Comparison of ENCODE assay signal across 25 mouse cellular contexts in the genomic region with DNA sequence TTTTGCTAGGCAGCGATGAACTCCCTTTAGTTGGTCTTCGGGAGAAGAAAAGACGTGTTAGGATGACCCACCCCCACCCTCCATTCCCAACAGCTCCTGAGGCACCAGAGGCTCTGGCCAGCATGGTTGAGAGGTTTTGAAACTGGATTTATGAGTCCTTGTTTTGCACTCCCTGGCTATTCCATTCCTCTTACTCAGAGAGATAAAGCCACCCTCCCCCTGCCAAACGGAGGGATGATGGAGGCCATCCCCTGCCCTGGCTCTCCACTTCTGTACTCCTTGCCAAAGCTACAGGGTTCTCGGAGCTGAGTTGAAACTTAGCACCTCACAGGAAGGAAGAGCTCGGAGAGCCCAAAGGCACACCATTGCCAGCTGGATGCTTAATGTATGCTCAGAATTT. TPM values are rescaled to one million over a fixed set of nuclear protein-coding genes. Genes with fewer than 3 reads are reported as not detected.
DNase-seq lines count a peak whose midpoint lies in the region; ATAC-seq lines count a peak whose summit lies in the region.
"Had no signal": no experiment of that assay in that cellular context is flagged by ENCODE, and none has a peak within 500 bp of the region (broad histone marks: within the 10 kb centered on the region; RNA-seq: fewer than 3 reads in every experiment).

No protein-coding gene starts in this region.

- H3K4me1 ChIP-seq in kidney, embryonic 16.5 days (ENCODE audit: insufficient read depth, low read length) = no peaks in the 10 kb centered on the region
- H3K4me1 ChIP-seq: embryonic facial prominence, embryonic 12.5 days; heart, embryonic 13.5 days had no signal

- no peak overlapping the region for H3K9ac ChIP-seq in kidney, embryonic 16.5 days (replicated peaks; ENCODE audit: low read length)
- H3K9ac ChIP-seq: embryonic facial prominence, embryonic 12.5 days; heart, embryonic 13.5 days had no signal

- H3K36me3 ChIP-seq in kidney, embryonic 16.5 days (ENCODE audit: insufficient read depth, low read length) = no peaks in the 10 kb centered on the region
- H3K36me3 ChIP-seq: embryonic facial prominence, embryonic 12.5 days; heart, embryonic 13.5 days; hindbrain, embryonic 10.5 days had no signal

- no peak overlapping the region for H3K27ac ChIP-seq in kidney, embryonic 16.5 days (ENCODE audit: low read length)
- H3K27ac ChIP-seq: embryonic facial prominence, embryonic 12.5 days; heart, embryonic 13.5 days; hindbrain, embryonic 10.5 days; hindbrain, postnatal 0 days had no signal

- 31% methylated on average over 6 of the region's 6 CpGs for whole genome bisulfite sequencing in kidney, embryonic 16.5 days

- no peaks in the 10 kb centered on the region for H3K27me3 ChIP-seq in kidney, embryonic 16.5 days (ENCODE audit: insufficient read depth, low read length)
- H3K27me3 ChIP-seq: embryonic facial prominence, embryonic 12.5 days had no signal

- H3K4me3 ChIP-seq in kidney, embryonic 16.5 days (ENCODE audit: low read length) = no peak overlapping the region
- H3K4me3 ChIP-seq: embryonic facial prominence, embryonic 12.5 days; erythroblast, embryonic 14.5 days; heart, embryonic 13.5 days; hindbrain, embryonic 10.5 days; megakaryocyte, embryonic 14.5 days had no signal

- no peaks in the 10 kb centered on the region for H3K9me3 ChIP-seq in kidney, embryonic 16.5 days (ENCODE audit: low read length)
- H3K9me3 ChIP-seq: embryonic facial prominence, embryonic 12.5 days; heart, embryonic 13.5 days; hindbrain, embryonic 10.5 days; megakaryocyte, embryonic 14.5 days had no signal

- no peak for DNase-seq in kidney, adult 18-20 months
- peak; percentile 70 for DNase-seq in NIH3T3 (ENCODE audit: low read depth)
- peak; percentile 72 for DNase-seq in adrenal gland, adult 8-10 months
- DNase-seq in heart, postnatal 4 days = peak; percentile 26
- no peak for DNase-seq in spleen, postnatal 10 days (ENCODE audit: low spot score in 2 of 2)
- DNase-seq: cerebellum, postnatal 10 days; gastrocnemius, postnatal 10 days; kidney, postnatal 25 days; layer of hippocampus, adult 9-11 months; lung, adult 18-20 months; lung, postnatal 14 days; spleen, adult 18-20 months; thymus, adult 18-20 months had no signal

- peak; percentile 54; the same call in 1 of the 2 replicates for ATAC-seq in kidney, embryonic 16.5 days (ENCODE audit: low FRiP score, low TSS enrichment)
- no peak for ATAC-seq in CD4-positive, CD25-positive, alpha-beta regulatory T cell, adult 4 months
- ATAC-seq: activated CD4-positive, CD25-positive, alpha-beta regulatory T cell, adult 4 months; forebrain, embryonic 14.5 days; hindbrain, postnatal 0 days; intestine, postnatal 0 days had no signal

- H3K4me2 ChIP-seq in kidney, embryonic 16.5 days (replicated peaks; ENCODE audit: low read depth, low read length) = no peak overlapping the region
- H3K4me2 ChIP-seq: embryonic facial prominence, embryonic 12.5 days; heart, embryonic 13.5 days; liver, embryonic 11.5 days had no signal

RNA-seq across cellular contexts. Expression of gene Tagap, which starts 26.6 kb away (rescaled TPM):
- polyA plus RNA-seq in kidney, embryonic 16.5 days (2015; fragmentation: Nextera tagmentation; extraction: Ambion mirVana) = 0.60 and 0.68 TPM in 2 replicates
- total RNA-seq in adrenal gland, adult 8-10 months (2022) = 1 to 10 TPM; 6.0 to 7.5 (median 6.9) TPM
- total RNA-seq in heart, postnatal 4 days (2021) = 1 to 10 TPM; 1.9 to 2.5 TPM
- 100 to 1,000 TPM; 108 to 131 TPM for polyA plus RNA-seq in CD4-positive, CD25-positive, alpha-beta regulatory T cell, adult 4 months (2017; shearing (Covaris generic))
- polyA plus RNA-seq: erythroblast, embryonic 14.5 days had no signal

RNA-seq across cellular contexts. Expression of gene Rsph3a, which starts 46.2 kb away (rescaled TPM):
- polyA plus RNA-seq in kidney, embryonic 16.5 days (2015; fragmentation: Nextera tagmentation; extraction: Ambion mirVana) = 60.3 and 65.3 TPM in 2 replicates
- 10 to 100 TPM; 42.4 to 64.2 (median 45.2) TPM for total RNA-seq in adrenal gland, adult 8-10 months (2022)
- 10 to 100 TPM; 41.3 to 44.9 TPM for total RNA-seq in heart, postnatal 4 days (2021)
- polyA plus RNA-seq in CD4-positive, CD25-positive, alpha-beta regulatory T cell, adult 4 months (2017; shearing (Covaris generic)) = 10 to 100 TPM; 24.2 to 34.8 TPM

Comparison
In these comparisons a context has a peak if more than half of its experiments do, and no peak if none do; other contexts are left out.
1. DNase-seq: peak in NIH3T3 (single experiment), adrenal gland, adult 8-10 months (single experiment) and heart, postnatal 4 days (single experiment); none in kidney, adult 18-20 months (single experiment) and spleen, postnatal 10 days (0 of 2).